Mouse (Mus musculus) cerebellum, adult 18-20 months (tissue): ENCODE results near the gene Hoxb9.
A peak's percentile ranks its signal among the peaks of the same experiment; 100 is the strongest.

ENCODE experiments used
- DNase-seq, 2 experiments: peaks; one replicate each; pipeline ENCODE4 v3.0.0; 2021

The Hoxb9 gene

GRCm38 (mm10) chr11:96270996-96271540, at the start of gene Hoxb9:
TSS of gene Hoxb9 (plus strand) at chr11:96271457.
- DNase-seq = no peak

DNA sequence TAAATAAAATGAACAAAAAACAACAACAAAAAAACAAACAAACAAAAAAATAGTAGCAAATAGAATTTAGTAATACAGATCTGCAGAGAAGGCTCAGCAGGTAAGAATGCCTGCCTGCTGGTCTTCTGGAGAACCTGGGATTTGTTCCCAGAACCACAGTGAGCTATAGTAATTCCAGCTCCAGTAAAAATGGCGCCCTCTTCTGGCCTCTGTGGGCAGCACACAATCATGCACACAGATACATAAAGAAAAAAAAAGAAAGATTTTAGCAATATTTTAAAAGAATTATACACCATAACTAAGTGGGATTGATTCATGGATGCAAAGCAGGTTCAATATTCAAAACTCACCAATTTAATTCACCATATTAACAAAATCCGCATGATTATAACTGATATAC, 47.4 kb upstream of the Hoxb9 start:
- no peak for DNase-seq

- no peak for DNase-seq
Measured at GRCm38 (mm10) chr11:96227676-96228075, 43.6 kb upstream of the Hoxb9 start.

DNA sequence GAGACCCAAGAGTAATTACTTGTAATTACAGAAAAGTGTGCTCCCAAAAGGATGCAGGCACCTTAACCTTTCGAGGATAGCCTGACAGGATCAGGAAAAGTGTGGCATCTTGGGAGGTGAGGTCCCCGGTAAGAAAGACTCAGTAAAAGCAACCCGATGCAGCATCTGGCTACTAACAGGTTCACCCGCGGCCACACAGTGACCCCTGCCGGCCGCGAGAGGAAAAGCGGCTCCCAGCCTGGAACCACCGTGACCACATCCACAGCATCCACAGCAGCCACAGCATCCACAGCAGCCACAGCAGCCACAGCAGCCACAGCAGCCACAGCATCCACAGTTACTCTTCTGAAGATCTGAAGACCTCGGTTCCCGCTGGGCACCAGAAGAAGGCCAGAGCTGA, 36.4 kb upstream of the Hoxb9 start:
- peak; percentile 2 to 26 for DNase-seq

- DNase-seq = peak; percentile 12 to 42
Measured at GRCm38 (mm10) chr11:96240211-96240610, 31.0 kb upstream of the Hoxb9 start.

GRCm38 (mm10) chr11:96250901-96251300, 20.4 kb upstream of the Hoxb9 start:
- no peak for DNase-seq

DNA sequence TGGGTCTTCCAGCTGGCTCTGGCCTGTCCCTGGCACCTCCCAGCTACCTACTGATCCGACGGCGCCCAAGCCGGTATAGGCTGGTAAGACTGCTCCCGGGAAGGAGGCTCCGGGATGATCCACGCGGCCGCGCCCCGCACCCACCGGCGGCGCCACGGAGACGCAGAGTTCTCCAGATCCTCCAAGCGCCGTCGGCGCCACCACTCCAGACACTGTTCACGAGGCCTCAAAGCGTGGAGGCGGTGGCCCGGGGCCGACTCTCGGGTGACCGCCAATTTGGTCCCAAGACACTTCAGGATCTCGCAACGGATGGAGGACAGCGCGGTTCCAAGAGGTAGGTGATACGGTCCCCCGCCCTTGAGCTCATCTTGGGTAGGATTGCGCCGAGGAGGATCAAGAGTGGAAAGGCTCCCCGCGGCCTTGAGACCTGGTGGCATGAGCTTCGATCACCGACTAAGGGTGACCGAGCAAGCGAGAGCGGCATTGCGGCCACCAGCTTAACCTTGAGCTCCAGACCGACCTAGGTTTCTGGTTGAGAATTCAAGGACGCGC, 19.7 kb upstream of the Hoxb9 start:
- no peak for DNase-seq

DNA sequence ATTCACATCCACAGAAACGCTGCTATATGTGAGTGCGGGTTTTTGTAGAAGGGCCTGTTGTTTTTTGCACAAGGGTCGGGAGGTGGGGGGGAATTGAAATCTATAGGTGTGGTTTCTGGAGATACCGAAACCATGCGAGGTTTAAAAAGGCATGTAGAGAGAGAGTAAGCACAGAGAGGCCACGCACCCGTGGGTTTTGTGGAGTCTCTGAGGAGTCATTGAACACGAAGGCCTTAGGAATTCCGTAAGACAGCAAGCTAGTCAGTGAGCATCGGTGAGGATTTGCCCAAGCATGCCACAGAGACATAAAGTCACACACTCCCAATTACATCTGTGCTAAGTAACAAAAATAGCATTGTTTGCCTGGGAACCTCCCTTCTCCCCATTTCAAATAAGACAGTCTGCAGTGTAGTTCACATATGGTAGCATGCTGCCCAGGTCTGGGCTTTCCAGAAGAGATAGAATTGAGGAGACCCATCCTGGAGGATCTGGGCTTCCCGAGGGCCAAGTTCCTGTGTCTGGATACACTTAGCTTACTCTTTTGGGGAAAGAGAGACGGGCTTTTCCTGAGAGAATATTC, 18.6 kb upstream of the Hoxb9 start:
- no peak for DNase-seq

DNA sequence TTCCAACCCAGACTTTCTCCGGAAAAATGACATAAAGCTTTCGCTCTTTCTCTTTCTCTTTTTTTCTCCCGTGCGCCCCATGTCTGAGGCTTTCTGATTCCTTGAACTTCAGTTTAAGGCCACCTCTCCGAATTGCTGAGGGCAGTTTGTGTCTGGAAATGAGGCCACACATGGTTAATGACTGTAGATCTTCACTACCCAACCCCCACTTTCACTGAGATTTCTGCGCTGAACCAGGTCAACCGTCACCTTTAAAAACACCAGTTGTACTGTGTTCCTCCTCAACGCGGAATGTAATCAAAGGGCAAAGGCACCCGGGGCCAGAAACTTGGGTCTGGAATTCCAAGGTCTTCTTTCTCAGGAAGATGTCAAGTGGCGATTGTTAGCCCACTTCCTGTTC, 17.0 kb upstream of the Hoxb9 start:
- DNase-seq = no peak

DNA sequence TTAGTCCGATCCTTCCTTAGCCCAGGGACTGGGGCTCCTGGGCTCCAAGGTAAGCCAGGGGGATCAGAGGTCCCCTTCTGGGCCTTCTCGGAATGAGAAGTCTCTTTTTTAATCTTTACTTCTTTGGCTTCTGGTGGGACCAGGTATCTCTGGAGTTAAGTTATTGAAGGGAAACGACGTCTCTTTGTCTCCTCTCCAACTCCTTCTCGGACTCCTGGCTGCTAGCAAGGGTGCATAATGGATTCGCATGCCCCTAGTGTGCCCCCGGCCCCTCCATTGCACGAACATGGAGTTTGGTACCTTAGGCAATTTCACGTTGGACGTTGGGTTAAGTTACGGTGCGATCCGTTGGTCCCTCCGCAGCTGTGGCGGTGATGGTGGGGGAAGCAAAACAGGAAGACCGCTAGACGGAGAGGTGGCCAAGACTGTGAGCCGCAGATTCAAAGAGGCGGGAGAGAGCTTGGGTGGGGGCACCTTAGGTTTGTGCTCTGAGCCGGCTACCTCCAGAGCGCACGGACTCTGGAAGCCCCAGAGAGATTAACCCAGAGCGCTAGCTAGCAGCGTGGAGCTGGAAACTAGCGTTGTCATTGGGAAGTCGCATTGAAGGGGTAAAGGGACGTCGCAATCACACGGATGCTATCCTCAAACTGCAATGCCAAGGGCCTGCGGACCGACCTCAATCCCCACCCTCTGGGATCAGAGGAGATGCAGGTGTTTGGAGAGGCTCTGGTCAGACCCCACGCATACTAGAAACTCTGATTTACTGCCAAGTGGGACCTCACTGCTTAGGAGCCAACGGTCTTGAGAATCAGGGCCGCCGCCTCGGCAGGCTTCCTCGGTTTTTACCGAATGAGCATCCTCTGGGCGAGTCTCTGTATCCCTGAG, 15.9 kb upstream of the Hoxb9 start:
- DNase-seq = no peak

GRCm38 (mm10) chr11:96255996-96256445, 15.2 kb upstream of the Hoxb9 start:
- DNase-seq = no peak

GRCm38 (mm10) chr11:96257141-96257540, 14.1 kb upstream of the Hoxb9 start:
- no peak for DNase-seq

- no peak for DNase-seq
Measured at GRCm38 (mm10) chr11:96259038-96259437, 12.2 kb upstream of the Hoxb9 start.

- DNase-seq = no peak
Measured at GRCm38 (mm10) chr11:96259511-96259910, 11.7 kb upstream of the Hoxb9 start.

- no peak for DNase-seq
Measured at GRCm38 (mm10) chr11:96260310-96260970, 10.8 kb upstream of the Hoxb9 start.

- DNase-seq = peak; percentile 36
Measured at GRCm38 (mm10) chr11:96261323-96261890, 9.8 kb upstream of the Hoxb9 start.

GRCm38 (mm10) chr11:96262262-96262830, 8.9 kb upstream of the Hoxb9 start:
- DNase-seq = no peak

GRCm38 (mm10) chr11:96263636-96264389, 7.4 kb upstream of the Hoxb9 start:
- no peak for DNase-seq

DNA sequence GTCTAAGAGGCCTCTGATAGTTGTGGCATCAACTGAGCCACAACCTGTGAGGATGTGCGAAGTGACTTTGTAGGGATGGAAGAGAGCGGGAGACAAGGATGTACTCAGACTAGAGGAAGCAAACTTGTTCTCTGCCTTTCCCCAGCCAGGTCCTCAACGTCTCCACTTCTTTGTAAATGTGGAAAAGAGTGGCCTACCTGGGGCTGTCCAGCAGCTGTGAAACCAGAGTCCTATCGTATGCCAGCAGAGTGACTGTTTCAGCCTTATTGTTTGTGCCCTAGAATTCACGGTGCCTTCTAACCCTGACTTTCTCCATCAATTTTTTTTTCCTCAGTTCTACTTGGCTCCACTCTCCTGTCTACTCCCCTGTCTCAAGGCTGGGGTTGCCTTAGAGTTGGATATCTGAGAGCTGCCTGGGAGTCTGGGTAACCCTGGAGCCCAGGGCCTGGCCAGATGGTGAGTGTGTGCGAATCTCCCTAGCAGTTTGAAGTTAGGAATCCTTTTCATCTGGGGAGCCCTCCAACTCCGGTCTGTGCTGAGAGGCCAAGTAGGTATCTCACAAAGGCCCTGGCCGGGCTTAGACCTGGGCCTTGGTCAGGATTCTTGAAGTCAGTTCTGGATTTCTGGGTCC, 6.8 kb upstream of the Hoxb9 start:
- no peak for DNase-seq

DNA sequence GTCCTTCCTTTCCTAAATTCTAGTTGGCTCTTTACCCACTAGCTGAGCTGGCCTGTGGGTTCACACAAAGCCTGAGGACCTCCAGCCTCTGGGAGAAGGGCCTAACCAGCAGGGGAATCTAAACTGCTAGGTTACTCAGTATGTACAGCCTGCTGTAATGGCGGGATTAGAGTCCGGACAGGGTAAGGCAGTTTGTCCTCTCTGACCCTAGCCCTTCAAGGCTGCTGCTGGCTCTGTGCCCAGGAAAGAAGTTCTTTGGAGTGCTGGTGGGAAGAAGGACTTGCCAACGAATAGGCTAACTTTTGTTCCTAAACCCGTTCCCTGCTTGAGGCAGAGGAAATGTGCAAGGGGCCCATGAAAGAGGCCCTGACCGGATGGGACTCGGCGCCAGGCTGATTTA, 5.3 kb upstream of the Hoxb9 start:
- no peak for DNase-seq
